Mouse (Mus musculus): ENCODE data around the gene Fcer1g. TPM values are rescaled to one million over a fixed set of nuclear protein-coding genes. Genes with fewer than 3 reads are reported as not detected.
A peak's percentile ranks its signal among the peaks of the same experiment; 100 is the strongest.
"Not testable (repeated sequence)": the region's sequence is repeated elsewhere in the genome, so short reads cannot be mapped to it uniquely, and the experiment has no call there.

Gene Fcer1g
- polyA plus RNA-seq, 1 experiment, result 0.91 TPM

- H3K4me3 ChIP-seq (ENCODE audit: low read depth, low read length), result no peak overlapping the region
Observed at GRCm38 (mm10) chr1:171248386-171249226, 14.4 kb upstream of the Fcer1g start.

DNA sequence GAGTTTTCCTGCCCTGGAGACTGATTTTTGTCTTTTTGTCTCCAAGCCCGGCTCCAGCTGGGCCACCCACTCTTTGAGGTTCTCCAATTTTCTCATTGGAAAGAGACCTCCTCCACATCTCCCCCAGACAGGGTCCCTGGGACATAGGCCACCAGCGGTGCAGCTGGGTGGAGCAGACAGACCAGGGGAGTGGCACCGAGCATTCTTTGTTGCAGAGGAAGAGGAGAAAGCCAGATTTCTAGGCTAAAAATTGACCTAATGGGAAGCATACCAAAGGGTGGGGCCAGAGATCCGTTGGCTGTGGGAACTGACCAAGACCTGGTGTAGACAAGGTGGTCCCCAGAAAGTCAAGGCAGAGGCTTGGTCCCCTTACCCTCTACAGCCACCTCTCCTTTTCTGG, 13.8 kb upstream of the Fcer1g start:
- no peaks in the 10 kb centered on the region for H3K27me3 ChIP-seq (ENCODE audit: control insufficient read depth, insufficient read depth, low read length, poor library complexity, severe bottlenecking)
- H3K9ac ChIP-seq (ENCODE audit: low read depth, poor library complexity, severe bottlenecking), result peak overlapping the region; percentile 52; the same call in 1 of the 2 replicates
- H3K4me3 ChIP-seq (ENCODE audit: low read depth, low read length), result peak overlapping the region; percentile 77; the same call in 1 of the 2 replicates
- peaks cover 14% of the 10 kb centered on the region for H3K36me3 ChIP-seq (ENCODE audit: control insufficient read depth, insufficient read depth, low read length, poor library complexity, severe bottlenecking)
- H3K9me3 ChIP-seq (replicated peaks; ENCODE audit: control insufficient read depth, insufficient read depth, low read length, poor library complexity, severe bottlenecking), result no peaks in the 10 kb centered on the region
- TF ChIP-seq POLR2A (IDR thresholded peaks at IDR 0.05; ENCODE audit: insufficient read depth, low read length), result no peak
- no peak for TF ChIP-seq EP300 (IDR thresholded peaks at IDR 0.05; ENCODE audit: insufficient read depth, low read depth, low read length)
- TF ChIP-seq CTCF (IDR thresholded peaks at IDR 0.05; ENCODE audit: low read depth, low read length), result no peak
- peaks cover 10% of the 10 kb centered on the region for H3K4me1 ChIP-seq (ENCODE audit: control insufficient read depth, insufficient read depth, low read length)
- H3K27ac ChIP-seq (ENCODE audit: insufficient read depth, low read length), result peak overlapping the region; percentile 92

More at GRCm38 (mm10) chr1:171248386-171249226, 14.4 kb upstream of the Fcer1g start:
- H3K9ac ChIP-seq (ENCODE audit: low read depth, poor library complexity, severe bottlenecking), result no peak overlapping the region
- peaks cover 8% of the 10 kb centered on the region for H3K4me1 ChIP-seq (ENCODE audit: control insufficient read depth, insufficient read depth, low read length)
- no peaks in the 10 kb centered on the region for H3K27me3 ChIP-seq (ENCODE audit: control insufficient read depth, insufficient read depth, low read length, poor library complexity, severe bottlenecking)
- H3K36me3 ChIP-seq (ENCODE audit: control insufficient read depth, insufficient read depth, low read length, poor library complexity, severe bottlenecking), result peaks cover 13% of the 10 kb centered on the region
- no peak for TF ChIP-seq POLR2A (IDR thresholded peaks at IDR 0.05; ENCODE audit: insufficient read depth, low read length)
- H3K9me3 ChIP-seq (replicated peaks; ENCODE audit: control insufficient read depth, insufficient read depth, low read length, poor library complexity, severe bottlenecking), result no peaks in the 10 kb centered on the region
- H3K27ac ChIP-seq (ENCODE audit: insufficient read depth, low read length), result peak overlapping the region; percentile 92

DNA sequence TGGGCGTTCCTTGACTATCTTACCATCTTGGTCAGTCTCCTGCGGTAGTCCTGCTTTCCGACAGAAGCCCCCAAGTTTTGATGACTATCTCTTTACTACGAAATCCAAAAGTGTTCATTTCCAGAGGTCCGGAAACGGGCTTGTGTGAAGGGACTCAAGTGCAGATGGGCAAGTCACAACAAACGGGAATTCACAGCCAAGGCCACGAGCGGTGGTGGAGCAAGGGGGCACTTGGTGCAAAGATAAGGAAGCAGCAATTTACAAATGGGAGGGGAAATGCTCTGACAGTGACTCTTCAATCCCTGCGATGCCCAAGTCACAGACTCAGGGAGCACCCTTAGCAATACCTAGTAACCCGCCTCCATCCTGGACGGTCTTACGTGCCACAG, 13.3 kb upstream of the Fcer1g start:
- peaks cover 10% of the 10 kb centered on the region for H3K4me1 ChIP-seq (ENCODE audit: control insufficient read depth, insufficient read depth, low read length)
- H3K9me3 ChIP-seq (replicated peaks; ENCODE audit: control insufficient read depth, insufficient read depth, low read length, poor library complexity, severe bottlenecking), result no peaks in the 10 kb centered on the region
- peak overlapping the region; percentile 92 for H3K27ac ChIP-seq (ENCODE audit: insufficient read depth, low read length)
- no peak for TF ChIP-seq POLR2A (IDR thresholded peaks at IDR 0.05; ENCODE audit: insufficient read depth, low read length)
- no peak for TF ChIP-seq CTCF (IDR thresholded peaks at IDR 0.05; ENCODE audit: low read depth, low read length)
- no peak for TF ChIP-seq EP300 (IDR thresholded peaks at IDR 0.05; ENCODE audit: insufficient read depth, low read depth, low read length)
- H3K9ac ChIP-seq (ENCODE audit: low read depth, poor library complexity, severe bottlenecking), result peak overlapping the region; percentile 52
- no peaks in the 10 kb centered on the region for H3K27me3 ChIP-seq (ENCODE audit: control insufficient read depth, insufficient read depth, low read length, poor library complexity, severe bottlenecking)
- H3K36me3 ChIP-seq (ENCODE audit: control insufficient read depth, insufficient read depth, low read length, poor library complexity, severe bottlenecking), result peaks cover 17% of the 10 kb centered on the region
- peak overlapping the region; percentile 77 for H3K4me3 ChIP-seq (ENCODE audit: low read depth, low read length)

DNA sequence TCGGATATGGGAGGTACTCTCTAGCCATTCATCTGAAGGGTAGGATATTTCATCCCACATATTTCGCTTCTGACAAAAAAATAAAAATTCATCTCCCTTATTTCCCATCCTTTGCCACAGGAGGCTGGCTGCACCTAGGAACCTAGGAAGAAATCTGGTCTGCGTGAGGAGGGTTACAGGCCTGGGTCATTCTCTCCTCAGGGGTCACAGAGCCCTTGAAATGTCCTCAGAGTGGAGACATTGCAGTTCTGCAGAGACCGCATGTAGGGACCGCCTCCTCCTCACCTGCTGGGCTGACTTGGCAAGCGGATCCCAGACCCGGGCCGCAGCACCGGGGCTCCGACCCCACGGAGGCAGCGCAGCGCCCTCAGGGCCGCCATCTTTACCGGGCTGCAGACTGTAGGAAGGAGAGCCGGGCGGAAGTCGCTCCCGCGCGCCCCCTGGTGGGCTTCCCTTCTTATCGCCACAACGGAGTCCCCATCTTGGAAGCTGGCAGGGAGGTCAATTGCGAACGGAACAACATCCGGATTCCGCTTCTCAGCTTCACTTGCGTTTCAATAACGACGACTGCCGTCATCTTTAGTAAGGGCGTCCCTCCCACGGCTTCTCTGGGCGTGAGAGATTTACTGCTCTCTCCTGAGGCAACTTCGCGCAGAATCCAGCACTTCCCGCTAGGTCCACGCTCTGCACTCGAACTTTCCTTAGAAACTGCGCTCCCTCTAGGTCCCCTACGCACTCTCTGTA, 12.7 kb upstream of the Fcer1g start:
- TF ChIP-seq POLR2A (IDR thresholded peaks at IDR 0.05; ENCODE audit: insufficient read depth, low read length) (no peak), CTCF (IDR thresholded peaks at IDR 0.05; ENCODE audit: low read depth, low read length) (peak; percentile 63)
- Histone ChIP-seq H3K9me3 (replicated peaks; ENCODE audit: control insufficient read depth, insufficient read depth, low read length, poor library complexity, severe bottlenecking) (no peaks in the 10 kb centered on the region), H3K36me3 (ENCODE audit: control insufficient read depth, insufficient read depth, low read length, poor library complexity, severe bottlenecking) (peaks cover 17% of the 10 kb centered on the region), H3K27me3 (ENCODE audit: control insufficient read depth, insufficient read depth, low read length, poor library complexity, severe bottlenecking) (no peaks in the 10 kb centered on the region), H3K27ac (ENCODE audit: insufficient read depth, low read length) (peak overlapping the region; percentile 92), H3K4me3 (ENCODE audit: low read depth, low read length) (peak overlapping the region; percentile 95), H3K9ac (ENCODE audit: low read depth, poor library complexity, severe bottlenecking) (peak overlapping the region; percentile 70), H3K4me1 (ENCODE audit: control insufficient read depth, insufficient read depth, low read length) (peaks cover 10% of the 10 kb centered on the region)

DNA sequence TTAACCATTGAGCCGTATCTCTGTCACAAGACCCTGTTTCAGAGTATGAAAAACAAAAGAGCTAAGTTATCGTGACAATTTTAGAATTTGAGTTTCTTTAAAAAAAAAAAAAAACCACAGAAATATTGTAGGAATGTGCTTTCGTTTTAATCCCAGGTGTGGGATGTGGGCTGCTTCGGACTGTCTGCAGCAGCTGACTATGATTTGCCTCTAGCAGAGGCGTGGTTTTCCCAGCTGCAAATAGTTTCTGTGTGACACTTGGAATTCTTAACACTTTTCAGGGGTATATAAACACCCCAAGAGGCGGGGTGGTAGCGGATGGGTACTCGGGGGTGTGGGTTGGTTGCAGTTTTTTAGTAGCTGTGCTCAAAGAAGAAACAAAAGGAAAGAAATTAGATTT, 11.2 kb upstream of the Fcer1g start:
- Histone ChIP-seq H3K36me3 (ENCODE audit: control insufficient read depth, insufficient read depth, low read length, poor library complexity, severe bottlenecking) (peaks cover 17% of the 10 kb centered on the region), H3K4me3 (ENCODE audit: low read depth, low read length) (no peak overlapping the region), H3K9ac (ENCODE audit: low read depth, poor library complexity, severe bottlenecking) (no peak overlapping the region), H3K4me1 (ENCODE audit: control insufficient read depth, insufficient read depth, low read length) (peaks cover 12% of the 10 kb centered on the region), H3K9me3 (replicated peaks; ENCODE audit: control insufficient read depth, insufficient read depth, low read length, poor library complexity, severe bottlenecking) (no peaks in the 10 kb centered on the region), H3K27ac (ENCODE audit: insufficient read depth, low read length) (no peak overlapping the region), H3K27me3 (ENCODE audit: control insufficient read depth, insufficient read depth, low read length, poor library complexity, severe bottlenecking) (no peaks in the 10 kb centered on the region)
- TF ChIP-seq EP300 (IDR thresholded peaks at IDR 0.05; ENCODE audit: insufficient read depth, low read depth, low read length) (no peak), POLR2A (IDR thresholded peaks at IDR 0.05; ENCODE audit: insufficient read depth, low read length) (no peak), CTCF (IDR thresholded peaks at IDR 0.05; ENCODE audit: low read depth, low read length) (no peak)

- not testable (repeated sequence) for H3K27ac ChIP-seq (ENCODE audit: insufficient read depth, low read length); H3K4me3 ChIP-seq (ENCODE audit: low read depth, low read length); H3K9me3 ChIP-seq (replicated peaks; ENCODE audit: control insufficient read depth, insufficient read depth, low read length, poor library complexity, severe bottlenecking); H3K4me1 ChIP-seq (ENCODE audit: control insufficient read depth, insufficient read depth, low read length); H3K27me3 ChIP-seq (ENCODE audit: control insufficient read depth, insufficient read depth, low read length, poor library complexity, severe bottlenecking); H3K9ac ChIP-seq (ENCODE audit: low read depth, poor library complexity, severe bottlenecking)
- peaks cover 31% of the 10 kb centered on the region for H3K36me3 ChIP-seq (ENCODE audit: control insufficient read depth, insufficient read depth, low read length, poor library complexity, severe bottlenecking)
Observed at GRCm38 (mm10) chr1:171241952-171242351, 7.8 kb upstream of the Fcer1g start.
